Mouse (Mus musculus) lung, embryonic 14.5 days (tissue): ENCODE measurements around the gene Col15a1. TPM values are rescaled to one million over a fixed set of nuclear protein-coding genes. Genes with fewer than 3 reads are reported as not detected.

Experiments used
- ATAC-seq: fragments of 200-750 bp; cut with Nextera tagmentation; 2 replicates; pipeline ENCODE4 v1.8.0; 2017; ENCODE audit warnings: mild to moderate bottlenecking, moderate TSS enrichment, moderate library complexity; ENCODE audit not compliant: insufficient read depth
- DNase-seq: peaks from one replicate; pipeline ENCODE4 v3.0.0-alpha.2; 2015
- H3K27ac ChIP-seq: fragments of 300-500 bp; sonication (generic); 2 replicates; pipeline ENCODE4 v1.5.1; 2014; ENCODE audit warnings: low read depth, mild to moderate bottlenecking, moderate library complexity
- H3K27me3 ChIP-seq: fragments of 300-500 bp; sonication (generic); 2 replicates; pipeline ENCODE4 v1.6.1; 2014; ENCODE audit warnings: low read length, control low read depth; ENCODE audit not compliant: insufficient read depth
- H3K36me3 ChIP-seq: fragments of 300-500 bp; sonication (generic); 2 replicates; pipeline ENCODE4 v1.6.1; 2014; ENCODE audit warnings: control low read depth; ENCODE audit not compliant: insufficient read depth
- H3K4me1 ChIP-seq: fragments of 300-500 bp; sonication (generic); 2 replicates; pipeline ENCODE4 v1.6.1; 2014; ENCODE audit warnings: antibody characterized with exemption, control low read depth; ENCODE audit not compliant: insufficient read depth
- H3K4me2 ChIP-seq: fragments of 300-500 bp; sonication (generic); 2 replicates; pipeline ENCODE4 v1.6.1; 2014; ENCODE audit warnings: mild to moderate bottlenecking
- H3K4me3 ChIP-seq: fragments of 300-500 bp; sonication (generic); 2 replicates; pipeline ENCODE4 v1.5.1; 2014; ENCODE audit warnings: low read depth, low read length
- H3K9ac ChIP-seq: fragments of 300-500 bp; sonication (generic); 2 replicates; pipeline ENCODE4 v1.6.1; 2014
- H3K9me3 ChIP-seq: fragments of 300-500 bp; sonication (generic); 2 replicates; pipeline ENCODE4 v1.6.1; 2016; ENCODE audit warnings: low read depth, low read length, control low read depth
- CTCF ChIP-seq: IDR thresholded peaks from 2 replicates; pipeline ENCODE4 v1.5.1; 2016; ENCODE audit warnings: antibody characterized with exemption, low read depth
- WGBS: fragments of 180-500 bp; shearing (Covaris S2); extraction: QIAGEN DNeasy Blood & Tissue Kit; methylation state at CpG from one replicate; pipeline ENCODE4 v1.1.7; 2014; 5-methylcytosine and 5-hydroxymethylcytosine counted together
- polyA plus RNA-seq: library from polyadenylated mRNA; unstranded; fragments of >200 nt; fragmentation: Nextera tagmentation; extraction: Ambion mirVana; gene quantifications from 2 replicates; pipeline ENCODE4 v1.2.1, GENCODE M21; 2014

Gene Col15a1
- polyA plus RNA-seq, 1 experiment from 2014 or later, result 22.1 TPM

DNA sequence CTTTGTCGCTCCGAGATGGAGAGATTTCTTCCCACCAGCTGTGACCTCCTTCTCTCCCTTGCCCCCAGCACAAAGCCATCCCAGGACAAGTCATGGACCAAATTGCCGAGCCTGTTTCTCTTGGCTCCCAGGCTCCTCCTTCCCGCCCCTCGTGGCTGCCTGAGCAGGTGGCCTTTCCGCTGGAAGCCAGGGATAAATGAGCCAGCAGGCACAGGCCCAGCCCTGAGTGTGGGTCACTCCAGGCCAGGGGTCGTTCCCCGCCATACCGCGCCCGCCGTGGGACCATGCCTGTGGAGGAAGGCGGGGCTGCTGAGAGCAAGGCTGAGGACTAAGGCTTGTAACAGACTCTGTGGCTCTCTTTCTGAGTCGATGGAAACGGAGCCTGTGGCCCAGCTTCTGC lies 29.3 kb downstream of the Col15a1 start:
- H3K4me2 ChIP-seq, result no peak overlapping the region
- no peak overlapping the region for H3K4me3 ChIP-seq
- peaks cover 4% of the 10 kb centered on the region; the same call in 1 of the 2 replicates for H3K4me1 ChIP-seq
- ATAC-seq, result no peak
- no peak overlapping the region for H3K27ac ChIP-seq
- TF ChIP-seq CTCF, result no peak
- H3K36me3 ChIP-seq, result no peaks in the 10 kb centered on the region
- 39% methylated on average over 15 of the region's 15 CpGs for WGBS
- DNase-seq, result no peak
- no peaks in the 10 kb centered on the region for H3K9me3 ChIP-seq
- no peak overlapping the region for H3K9ac ChIP-seq
- H3K27me3 ChIP-seq, result no peaks in the 10 kb centered on the region

DNA sequence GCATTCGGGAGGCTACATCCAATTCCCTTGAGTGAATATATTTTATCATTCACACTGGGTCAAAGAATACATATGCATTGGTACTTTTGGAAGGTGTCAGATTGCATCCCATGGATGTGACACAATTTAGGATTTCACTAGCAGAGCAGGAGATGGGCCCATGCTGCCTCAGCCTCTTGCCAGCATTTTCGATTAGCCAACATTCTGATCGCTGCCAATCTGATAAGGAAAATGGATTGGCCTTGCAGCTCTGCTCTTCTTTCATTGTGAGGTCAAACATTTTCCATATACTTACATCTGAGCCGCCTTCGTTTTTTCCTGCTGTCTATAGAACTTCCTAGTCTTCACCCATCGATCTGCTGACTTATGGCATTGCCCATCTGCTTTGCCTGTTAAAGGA lies 31.2 kb downstream of the Col15a1 start:
- Histone ChIP-seq H3K36me3 (no peaks in the 10 kb centered on the region), H3K4me3 (no peak overlapping the region), H3K9ac (no peak overlapping the region), H3K27ac (no peak overlapping the region), H3K27me3 (no peaks in the 10 kb centered on the region), H3K4me2 (no peak overlapping the region), H3K4me1 (no peaks in the 10 kb centered on the region), H3K9me3 (no peaks in the 10 kb centered on the region)
- WGBS, result 63% methylated on average over 6 of the region's 6 CpGs
- peak; percentile 16 for DNase-seq
- ATAC-seq, result no peak
- no peak for TF ChIP-seq CTCF

DNA sequence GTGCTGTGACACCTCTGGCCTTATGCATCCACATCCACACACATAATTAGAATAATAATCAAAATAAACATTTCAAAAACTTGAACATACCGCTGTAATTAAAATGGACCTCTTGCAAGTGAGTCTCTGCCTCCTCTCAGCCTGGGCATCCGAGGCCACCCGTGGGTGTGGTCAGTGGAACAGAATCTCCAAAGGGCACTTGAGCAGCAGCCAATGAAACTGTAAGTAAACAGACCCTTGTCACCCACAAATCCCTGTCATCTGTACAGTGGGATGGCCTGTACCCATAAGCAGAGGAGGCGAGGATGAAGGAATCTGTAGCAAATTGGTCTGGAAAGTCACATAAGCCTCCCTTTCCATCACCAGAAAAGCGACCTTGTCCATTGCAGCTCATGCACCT lies 32.9 kb downstream of the Col15a1 start:
- no peak for TF ChIP-seq CTCF
- no peaks in the 10 kb centered on the region for H3K4me1 ChIP-seq
- no peaks in the 10 kb centered on the region for H3K36me3 ChIP-seq
- DNase-seq (no peak), ATAC-seq (no peak)
- H3K9me3 ChIP-seq, result no peaks in the 10 kb centered on the region
- H3K27me3 ChIP-seq, result no peaks in the 10 kb centered on the region
- H3K4me3 ChIP-seq, result no peak overlapping the region
- H3K4me2 ChIP-seq, result no peak overlapping the region
- no peak overlapping the region for H3K9ac ChIP-seq
- H3K27ac ChIP-seq, result no peak overlapping the region
- WGBS, result 64% methylated on average over 5 of the region's 5 CpGs

DNA sequence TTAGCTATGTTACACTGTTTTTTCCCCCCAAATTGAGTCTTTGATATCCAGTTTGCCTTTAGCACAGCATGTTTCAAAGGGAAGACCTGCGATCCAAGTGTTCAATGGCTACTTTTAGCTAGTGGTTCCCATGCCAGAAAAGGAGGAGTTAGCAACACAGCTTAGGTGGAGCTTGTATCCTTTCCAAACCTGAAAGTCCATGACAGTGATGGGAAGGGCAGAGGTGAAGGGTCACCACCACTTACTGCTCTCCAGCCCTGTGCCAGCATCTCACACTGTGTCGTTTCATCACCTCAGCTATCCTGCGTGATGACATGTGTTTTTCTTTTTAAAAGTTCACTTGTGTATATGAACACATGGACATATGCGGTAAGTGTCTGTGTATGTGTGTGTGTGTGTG lies 34.2 kb downstream of the Col15a1 start:
- Histone ChIP-seq H3K4me3 (no peak overlapping the region), H3K9me3 (no peaks in the 10 kb centered on the region), H3K27me3 (no peaks in the 10 kb centered on the region), H3K4me2 (no peak overlapping the region), H3K4me1 (no peaks in the 10 kb centered on the region), H3K27ac (no peak overlapping the region), H3K9ac (no peak overlapping the region), H3K36me3 (no peaks in the 10 kb centered on the region)
- WGBS, result 57% methylated on average over 4 of the region's 4 CpGs
- TF ChIP-seq CTCF, result no peak
- DNase-seq (peak; percentile 8), ATAC-seq (no peak)

DNA sequence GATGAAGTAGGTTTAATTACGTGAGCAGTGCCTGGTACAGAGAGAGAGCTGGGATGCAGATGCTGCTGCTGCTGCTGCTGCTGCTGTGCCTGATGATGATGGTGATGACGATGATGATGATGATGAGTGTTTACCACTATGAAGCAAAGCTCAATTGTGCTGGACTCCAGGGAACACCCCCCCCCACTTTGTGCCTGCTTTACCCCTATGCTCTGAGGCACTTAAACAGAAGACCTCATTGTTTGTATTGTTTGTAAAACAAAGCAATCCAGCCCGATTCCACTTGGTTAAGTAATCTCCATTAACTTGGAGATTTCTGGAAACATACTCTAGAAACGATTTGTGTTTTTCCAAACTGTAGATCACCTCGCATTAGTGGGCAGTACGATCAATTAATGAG lies 36.7 kb downstream of the Col15a1 start:
- Histone ChIP-seq H3K9ac (no peak overlapping the region), H3K27me3 (no peaks in the 10 kb centered on the region), H3K4me2 (no peak overlapping the region), H3K9me3 (no peaks in the 10 kb centered on the region), H3K4me1 (no peaks in the 10 kb centered on the region), H3K36me3 (no peaks in the 10 kb centered on the region), H3K4me3 (no peak overlapping the region), H3K27ac (no peak overlapping the region)
- WGBS, result 71% methylated on average over 6 of the region's 6 CpGs
- ATAC-seq (no peak), DNase-seq (no peak)
- TF ChIP-seq CTCF, result no peak

DNA sequence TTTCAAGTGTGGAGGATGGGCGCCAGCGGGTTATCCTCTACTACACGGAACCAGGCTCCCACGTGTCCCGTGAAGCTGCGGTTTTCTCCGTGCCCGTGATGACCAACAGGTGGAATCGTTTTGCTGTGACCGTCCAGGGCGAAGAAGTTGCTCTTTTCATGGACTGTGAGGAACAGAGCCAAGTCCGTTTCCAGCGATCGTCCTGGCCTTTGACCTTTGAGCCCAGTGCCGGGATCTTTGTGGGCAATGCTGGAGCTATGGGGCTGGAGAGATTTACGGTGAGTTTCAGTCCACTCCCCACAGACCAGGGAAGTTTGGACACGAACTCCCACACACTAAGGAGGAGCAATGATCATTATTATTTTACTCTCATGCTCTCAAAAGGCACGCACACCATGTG lies 37.7 kb downstream of the Col15a1 start:
- 91% methylated on average over 18 of the region's 18 CpGs for WGBS
- Histone ChIP-seq H3K9me3 (no peaks in the 10 kb centered on the region), H3K4me2 (no peak overlapping the region), H3K27me3 (no peaks in the 10 kb centered on the region), H3K36me3 (no peaks in the 10 kb centered on the region), H3K27ac (no peak overlapping the region), H3K4me1 (no peaks in the 10 kb centered on the region), H3K4me3 (no peak overlapping the region), H3K9ac (no peak overlapping the region)
- no peak for ATAC-seq
- no peak for DNase-seq
- no peak for TF ChIP-seq CTCF

DNA sequence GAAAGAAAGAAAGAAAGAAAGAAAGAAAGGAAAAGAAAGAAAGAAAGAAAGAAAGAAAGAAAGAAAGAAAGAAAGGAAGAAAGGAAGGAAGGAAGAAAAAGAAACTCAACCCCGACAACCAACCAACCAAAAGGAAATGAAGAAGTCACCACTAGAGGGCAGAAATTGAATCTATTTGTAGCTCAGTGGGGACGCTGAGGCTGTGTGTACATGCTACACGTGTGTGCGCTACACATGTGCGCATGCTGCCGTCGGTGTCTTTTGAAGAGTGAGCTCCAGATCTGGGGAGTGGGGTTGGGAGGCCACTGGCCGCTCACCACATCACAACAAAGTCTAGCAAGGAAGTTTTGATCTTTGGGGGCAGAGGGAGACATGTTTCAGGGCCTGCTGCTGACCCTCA lies 38.9 kb downstream of the Col15a1 start:
- H3K4me3 ChIP-seq, result no peak overlapping the region
- no peaks in the 10 kb centered on the region for H3K36me3 ChIP-seq
- H3K27me3 ChIP-seq, result no peaks in the 10 kb centered on the region
- DNase-seq, result peak; percentile 85
- ATAC-seq, result no peak
- H3K4me1 ChIP-seq, result no peaks in the 10 kb centered on the region
- peak; percentile 66 for TF ChIP-seq CTCF
- WGBS, result 57% methylated on average over 8 of the region's 8 CpGs
- H3K9me3 ChIP-seq, result no peaks in the 10 kb centered on the region
- no peak overlapping the region for H3K27ac ChIP-seq
- H3K4me2 ChIP-seq, result no peak overlapping the region
- no peak overlapping the region for H3K9ac ChIP-seq

DNA sequence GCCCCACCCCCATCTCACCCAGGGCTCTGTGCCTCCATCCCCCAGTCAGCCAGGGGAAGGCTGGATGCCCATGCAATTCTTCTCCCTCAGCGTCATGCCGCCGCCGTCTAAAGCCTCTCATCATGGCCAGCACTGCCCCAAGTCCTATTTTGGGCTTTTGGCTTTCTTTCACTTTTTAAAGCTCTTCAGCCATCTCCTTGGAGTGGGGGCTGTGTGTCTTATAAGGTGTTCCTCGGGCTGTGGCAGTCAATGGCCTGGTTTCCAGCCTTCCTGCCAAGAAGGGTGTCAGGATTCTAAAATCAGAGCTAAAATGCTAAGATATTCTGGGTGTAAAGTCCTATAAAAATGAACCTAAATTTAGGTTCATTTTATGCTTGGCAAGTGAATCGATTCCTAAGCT lies 39.6 kb downstream of the Col15a1 start:
- H3K36me3 ChIP-seq, result no peaks in the 10 kb centered on the region
- H3K4me2 ChIP-seq, result no peak overlapping the region
- H3K9ac ChIP-seq, result no peak overlapping the region
- no peaks in the 10 kb centered on the region for H3K27me3 ChIP-seq
- 0 out of 2 replicates have a peak, but pooled peaks cover 1% of the 10 kb centered on the region for H3K9me3 ChIP-seq
- ATAC-seq, result no peak
- no peak for TF ChIP-seq CTCF
- no peak overlapping the region for H3K4me3 ChIP-seq
- DNase-seq, result no peak
- no peak overlapping the region for H3K27ac ChIP-seq
- H3K4me1 ChIP-seq, result no peaks in the 10 kb centered on the region
- 63% methylated on average over 6 of the region's 6 CpGs for WGBS
